Mouse (Mus musculus) cerebellum, adult 2 months (tissue): ENCODE results near the gene Lmod2. TPM values are rescaled to one million over a fixed set of nuclear protein-coding genes. Genes with fewer than 3 reads are reported as not detected.

Experiments used
- DNase-seq, 2 experiments: peaks; one replicate each; pipeline ENCODE4 v3.0.0; 2021
- H3K27ac ChIP-seq: fragments of 200-500 bp; 2 replicates; pipeline ENCODE4 v1.5.1; 2012; ENCODE audit warnings: low read length, control low read depth, inconsistent platforms; ENCODE audit not compliant: insufficient read depth
- H3K27me3 ChIP-seq: fragments of 200-500 bp; 2 replicates; pipeline ENCODE4 v1.6.1; 2012; ENCODE audit warnings: inconsistent platforms, mild to moderate bottlenecking, low read length, moderate library complexity; ENCODE audit not compliant: control insufficient read depth, insufficient read depth
- H3K4me1 ChIP-seq: fragments of 200-500 bp; 2 replicates; pipeline ENCODE4 v1.6.1; 2011; ENCODE audit warnings: low read length; ENCODE audit not compliant: control insufficient read depth, insufficient read depth
- H3K4me3 ChIP-seq: fragments of 200-500 bp; replicated peaks from 2 replicates; pipeline ENCODE3; 2011; ENCODE audit warnings: mild to moderate bottlenecking, low read depth, low read length, control low read depth; ENCODE audit not compliant: insufficient read depth
- CTCF ChIP-seq: fragments of 200-500 bp; IDR thresholded peaks from 2 replicates; pipeline ENCODE4 v1.5.1; 2011; ENCODE audit warnings: low read depth, mild to moderate bottlenecking, control low read depth, low read length, moderate library complexity, borderline replicate concordance; ENCODE audit not compliant: insufficient read depth
- POLR2A ChIP-seq: fragments of 200-500 bp; IDR thresholded peaks from 2 replicates; pipeline ENCODE4 v1.6.1; 2011; ENCODE audit warnings: low read length, control low read depth, borderline replicate concordance; ENCODE audit not compliant: insufficient read depth
- WGBS: fragments of 180-500 bp; shearing (Covaris S2); methylation state at CpG from one replicate; pipeline ENCODE4 v1.1.7; 2018; 5-methylcytosine and 5-hydroxymethylcytosine counted together
- polyA plus RNA-seq: library from polyadenylated mRNA; depleted of rRNA; stranded (reverse); fragments of >200 nt; gene quantifications from 2 replicates; pipeline ENCODE4 v1.2.3, GENCODE M21; 2012

The Lmod2 gene
- polyA plus RNA-seq, 1 experiment, result 0.05 TPM

DNA sequence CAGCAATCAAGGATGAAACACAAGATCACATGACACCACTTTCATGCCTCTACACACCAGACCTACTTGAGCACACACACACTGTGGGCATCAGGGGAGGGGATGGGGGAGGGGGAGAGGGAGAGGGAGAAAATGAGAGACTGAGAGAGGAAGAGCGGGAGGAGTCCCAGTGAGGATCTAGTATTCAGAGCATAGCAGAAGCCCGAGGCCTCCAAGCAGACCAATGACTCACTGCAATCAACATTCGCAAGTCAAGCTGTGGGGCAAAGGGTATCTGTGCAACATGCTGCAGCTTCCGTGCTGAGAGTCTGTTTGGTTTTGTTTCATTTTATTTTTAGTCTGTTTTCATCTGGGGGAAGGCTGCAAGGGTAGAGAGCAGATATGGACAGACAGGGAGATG is 34.5 kb downstream of the Lmod2 start:
- WGBS, result 38% methylated on average over 4 of the region's 4 CpGs

DNA sequence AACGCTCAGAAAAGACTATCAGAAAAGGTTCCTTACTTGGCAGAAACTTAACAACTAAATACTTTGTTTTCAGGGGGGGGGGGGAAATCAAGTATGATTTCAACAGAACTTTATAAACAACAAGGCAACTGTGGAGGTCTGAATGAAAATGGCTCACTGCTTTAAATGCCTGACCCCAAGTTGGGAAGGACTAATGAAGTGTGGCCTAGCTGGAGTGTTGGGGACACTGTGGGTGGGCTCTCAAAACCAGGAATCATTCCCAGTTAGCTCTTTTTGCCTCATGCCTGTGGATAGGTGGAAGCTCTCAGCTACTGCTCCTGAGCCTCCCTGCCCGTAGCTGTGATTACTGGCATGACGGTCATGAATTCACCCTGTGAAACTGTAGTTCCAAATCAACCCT is 36.5 kb downstream of the Lmod2 start:
- peaks cover 6% of the 10 kb centered on the region; the same call in 1 of the 2 replicates for H3K4me1 ChIP-seq
- TF ChIP-seq CTCF, result no peak
- DNase-seq, result no peak

More for the DNA sequence above, 34.5 kb downstream of the Lmod2 start:
- H3K4me1 ChIP-seq, result peaks cover 6% of the 10 kb centered on the region; the same call in 1 of the 2 replicates
- no peaks in the 10 kb centered on the region for H3K27me3 ChIP-seq
- H3K27ac ChIP-seq, result peak overlapping the region; percentile 61; the same call in 1 of the 2 replicates
- TF ChIP-seq POLR2A, result no peak
- no peak for TF ChIP-seq CTCF
- DNase-seq, result peak in 1 of 2 experiments; percentile 17
- no peak overlapping the region for H3K4me3 ChIP-seq

DNA sequence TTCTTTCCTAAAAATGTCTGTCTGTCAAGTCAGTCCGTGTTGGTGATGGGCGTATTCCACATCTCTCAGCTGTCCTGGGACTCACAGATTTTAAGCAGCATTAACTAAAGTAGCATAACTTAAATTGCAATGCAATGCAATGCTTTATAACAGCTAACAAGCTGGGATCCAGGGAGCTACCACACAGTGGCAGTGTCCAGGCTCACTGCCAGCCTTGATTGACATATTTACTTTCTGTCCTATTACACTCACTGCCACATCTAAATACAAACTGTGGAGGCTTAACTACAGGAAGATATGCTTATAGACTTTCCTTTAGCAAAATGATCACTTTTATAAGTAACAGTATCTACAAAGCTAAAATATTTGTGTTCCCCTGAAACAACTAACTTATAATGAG is 38.3 kb downstream of the Lmod2 start:
- 80% methylated on average over 2 of the region's 2 CpGs for WGBS
- no peak for DNase-seq
- no peaks in the 10 kb centered on the region for H3K27me3 ChIP-seq
- H3K4me1 ChIP-seq, result peaks cover 6% of the 10 kb centered on the region; the same call in 1 of the 2 replicates
- TF ChIP-seq CTCF, result no peak
- TF ChIP-seq POLR2A, result no peak
- H3K4me3 ChIP-seq, result no peak overlapping the region
- H3K27ac ChIP-seq, result no peak overlapping the region

More for the DNA sequence above, 36.5 kb downstream of the Lmod2 start:
- Histone ChIP-seq H3K4me3 (no peak overlapping the region), H3K27ac (no peak overlapping the region), H3K27me3 (no peaks in the 10 kb centered on the region)
- WGBS, result 77% methylated on average over 3 of the region's 3 CpGs

DNA sequence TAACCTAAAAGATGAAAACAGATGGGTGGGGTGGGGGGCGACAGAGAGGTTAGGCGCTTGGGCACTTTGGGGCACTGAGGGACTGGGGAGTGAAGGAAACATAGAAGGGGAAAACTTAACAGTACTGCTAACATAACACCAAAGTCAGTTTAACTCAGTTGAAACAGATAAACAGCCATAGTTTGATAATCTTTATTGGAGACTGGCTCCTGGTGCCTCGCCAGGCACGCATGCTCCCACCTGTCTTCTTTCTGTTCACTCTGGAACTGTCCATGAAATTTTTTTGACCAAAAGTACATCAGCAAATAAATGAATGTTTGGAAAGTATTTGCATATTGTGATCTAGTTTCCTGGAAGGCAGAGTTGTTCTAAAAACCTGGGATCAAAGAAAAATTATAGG is 43.7 kb downstream of the Lmod2 start:
- no peak overlapping the region for H3K27ac ChIP-seq
- WGBS, result 87% methylated on average over 4 of the region's 4 CpGs
- no peak for DNase-seq
- H3K27me3 ChIP-seq, result no peaks in the 10 kb centered on the region
- TF ChIP-seq CTCF, result no peak
- TF ChIP-seq POLR2A, result no peak
- H3K4me1 ChIP-seq, result no peaks in the 10 kb centered on the region
- no peak overlapping the region for H3K4me3 ChIP-seq

DNA sequence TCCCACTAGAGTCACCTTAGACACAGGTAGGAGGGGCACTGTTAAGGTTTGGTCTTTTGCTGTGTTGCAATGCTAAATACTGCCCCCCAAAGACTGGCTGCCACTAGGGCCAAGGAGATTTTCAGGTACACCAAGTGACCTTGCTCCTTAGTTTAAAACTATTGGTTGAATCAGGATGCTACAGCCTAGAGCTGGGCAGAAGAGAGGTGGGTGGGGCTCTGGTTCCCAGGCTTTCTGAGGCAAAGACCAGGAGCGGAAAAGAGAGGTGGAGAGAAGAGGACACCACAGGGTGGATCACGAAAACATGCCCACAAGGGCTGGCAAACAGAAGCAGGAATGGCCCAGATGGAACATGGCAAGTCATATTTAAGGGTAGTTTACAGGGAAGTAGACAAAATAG is 44.6 kb downstream of the Lmod2 start:
- no peak for DNase-seq
- 45% methylated on average over 2 of the region's 2 CpGs for WGBS
- no peak for TF ChIP-seq POLR2A
- TF ChIP-seq CTCF, result no peak
- Histone ChIP-seq H3K27ac (no peak overlapping the region), H3K27me3 (no peaks in the 10 kb centered on the region), H3K4me3 (no peak overlapping the region), H3K4me1 (no peaks in the 10 kb centered on the region)

DNA sequence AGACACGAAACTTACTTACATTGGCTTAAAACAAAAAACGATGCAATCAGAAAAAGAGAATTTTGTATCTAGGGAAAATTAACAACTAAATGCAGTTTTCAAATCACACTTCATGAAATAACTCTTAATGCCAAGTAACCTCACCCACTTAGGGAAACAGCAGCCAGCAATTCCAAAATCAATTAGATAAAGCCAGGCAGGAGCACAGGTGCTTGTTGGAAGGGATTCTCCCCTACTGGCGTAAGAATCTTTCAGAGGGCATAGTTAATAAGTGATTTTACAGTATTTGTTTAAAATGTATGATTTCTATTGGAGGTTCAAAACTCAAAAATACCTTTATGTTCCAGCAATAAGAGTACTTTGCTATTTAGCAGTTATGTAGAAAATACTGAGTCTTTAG is 45.4 kb downstream of the Lmod2 start:
- H3K4me1 ChIP-seq, result no peaks in the 10 kb centered on the region
- TF ChIP-seq POLR2A (no peak), CTCF (no peak)
- WGBS, result 74% methylated on average over 3 of the region's 3 CpGs
- H3K27ac ChIP-seq, result no peak overlapping the region
- H3K27me3 ChIP-seq, result no peaks in the 10 kb centered on the region
- DNase-seq, result no peak
- no peak overlapping the region for H3K4me3 ChIP-seq

DNA sequence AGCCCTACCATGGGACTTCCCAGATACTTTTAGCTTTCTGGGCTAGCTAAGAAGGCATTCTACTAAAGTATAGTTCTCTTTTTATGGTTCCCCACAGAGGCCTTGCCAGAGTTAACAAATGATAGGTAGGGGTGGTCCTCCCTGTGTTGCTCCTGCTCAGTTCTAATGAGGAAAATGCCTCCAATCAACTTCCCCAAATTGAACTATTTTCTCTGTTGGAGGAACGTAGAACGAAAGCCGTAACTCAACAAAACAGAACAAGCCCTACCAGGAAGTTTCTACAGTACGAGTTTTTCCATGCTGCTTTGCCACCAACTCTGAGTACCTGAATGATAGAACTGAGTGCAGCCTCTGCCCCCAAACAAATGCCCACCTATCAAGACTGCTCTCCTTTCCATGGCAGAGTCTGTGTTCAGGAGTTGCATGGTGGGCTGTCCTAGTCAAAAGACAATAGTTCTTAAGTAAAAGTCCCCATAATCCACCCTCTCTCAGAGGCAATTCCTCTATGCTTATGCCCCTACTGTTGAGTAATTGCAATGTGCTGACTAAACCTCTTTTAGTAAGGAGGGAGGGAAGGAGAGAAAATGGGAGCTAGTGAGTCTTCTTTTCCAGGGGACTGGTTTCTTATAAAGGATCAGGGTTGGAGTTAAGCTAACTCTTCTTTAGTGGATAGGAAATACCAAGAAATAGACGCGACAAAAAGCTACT is 47.9 kb downstream of the Lmod2 start:
- Histone ChIP-seq H3K27me3 (no peaks in the 10 kb centered on the region), H3K4me1 (no peaks in the 10 kb centered on the region), H3K4me3 (no peak overlapping the region), H3K27ac (no peak overlapping the region)
- no peak for DNase-seq
- TF ChIP-seq POLR2A (no peak), CTCF (no peak)
- WGBS, result 96% methylated on average over 6 of the region's 6 CpGs

DNA sequence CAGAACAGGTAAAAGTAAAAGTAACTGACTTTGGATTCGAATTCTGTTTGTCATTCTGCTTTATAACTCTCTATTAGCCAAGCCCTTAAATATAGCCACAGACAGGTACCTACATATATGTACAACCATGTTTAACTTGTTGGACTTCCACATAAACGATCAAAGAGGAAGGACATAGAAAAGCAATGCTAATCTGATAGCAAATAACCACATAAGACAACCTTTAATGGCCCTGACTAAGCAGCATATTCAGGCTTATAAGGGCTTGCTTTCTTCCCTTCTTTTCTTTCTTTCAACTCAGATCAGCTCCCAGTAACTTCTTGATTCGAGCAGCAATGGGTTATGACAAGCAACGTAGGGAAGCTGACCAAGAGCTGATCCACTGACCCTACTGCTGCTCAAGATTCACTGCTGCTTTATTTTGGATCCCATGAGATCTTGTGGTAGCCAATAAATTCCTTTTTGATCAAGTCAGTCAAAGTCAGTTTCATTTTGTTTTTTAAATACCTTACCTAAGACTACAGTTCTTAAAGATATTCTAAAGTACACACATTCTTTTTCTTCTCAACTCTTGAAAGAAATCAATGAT is 49.6 kb downstream of the Lmod2 start:
- WGBS, result 70% methylated on average over 4 of the region's 4 CpGs
- Histone ChIP-seq H3K27ac (no peak overlapping the region), H3K27me3 (no peaks in the 10 kb centered on the region), H3K4me3 (no peak overlapping the region), H3K4me1 (0 out of 2 replicates have a peak, but pooled peaks cover 2% of the 10 kb centered on the region)
- no peak for TF ChIP-seq CTCF
- no peak for DNase-seq
